Mouse (Mus musculus): ENCODE measurements around the gene Plg. TPM values are rescaled to one million over a fixed set of nuclear protein-coding genes. Genes with fewer than 3 reads are reported as not detected.

The Plg gene
- polyA plus RNA-seq, 1 experiment from 2014 or later: 1.0 TPM

DNA sequence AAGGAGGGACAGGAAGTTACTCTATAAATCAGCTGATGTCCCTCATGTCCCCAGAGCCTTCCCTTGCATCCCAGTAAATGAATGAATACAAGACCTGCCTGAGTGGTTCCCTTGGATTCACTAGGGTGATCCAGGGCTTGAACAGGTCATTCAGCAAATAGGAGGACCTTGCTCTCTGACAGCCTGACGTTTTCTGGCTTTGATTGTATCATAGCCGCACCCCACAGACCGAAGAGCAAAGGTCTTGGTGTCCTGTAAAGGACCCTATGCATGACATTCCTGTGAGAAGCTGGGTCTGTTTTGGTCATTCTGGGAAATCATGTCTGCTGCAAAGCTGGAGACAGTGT lies 34.5 kb downstream of the Plg start:
- WGBS: 30% methylated on average over 3 of the region's 3 CpGs
- no peaks in the 10 kb centered on the region for H3K27me3 ChIP-seq (ENCODE audit: insufficient read depth, low read length)
- no peak overlapping the region for H3K4me3 ChIP-seq (ENCODE audit: low read length)
- H3K9me3 ChIP-seq (ENCODE audit: low read length): no peaks in the 10 kb centered on the region
- peaks cover 25% of the 10 kb centered on the region for H3K4me1 ChIP-seq (ENCODE audit: insufficient read depth, low read length)
- no peak overlapping the region for H3K4me2 ChIP-seq (replicated peaks; ENCODE audit: low read depth, low read length)
- ATAC-seq (ENCODE audit: low FRiP score, low TSS enrichment): no peak
- no peak overlapping the region for H3K9ac ChIP-seq (replicated peaks; ENCODE audit: low read length)
- no peaks in the 10 kb centered on the region for H3K36me3 ChIP-seq (ENCODE audit: insufficient read depth, low read length)
- H3K27ac ChIP-seq (ENCODE audit: low read length): peak overlapping the region; percentile 62; the same call in 1 of the 2 replicates

GRCm38 (mm10) chr17:12415031-12415735 lies 36.8 kb downstream of the Plg start:
- H3K9me3 ChIP-seq (ENCODE audit: low read length): no peaks in the 10 kb centered on the region
- H3K4me1 ChIP-seq (ENCODE audit: insufficient read depth, low read length): peaks cover 25% of the 10 kb centered on the region
- peak overlapping the region; percentile 31 for H3K27ac ChIP-seq (ENCODE audit: low read length)
- 30% methylated on average over 15 of the region's 15 CpGs for WGBS
- H3K9ac ChIP-seq (replicated peaks; ENCODE audit: low read length): no peak overlapping the region
- ATAC-seq (ENCODE audit: low FRiP score, low TSS enrichment): peak; percentile 54; the same call in 1 of the 2 replicates
- no peaks in the 10 kb centered on the region for H3K36me3 ChIP-seq (ENCODE audit: insufficient read depth, low read length)
- H3K4me3 ChIP-seq (ENCODE audit: low read length): no peak overlapping the region
- no peak overlapping the region for H3K4me2 ChIP-seq (replicated peaks; ENCODE audit: low read depth, low read length)
- no peaks in the 10 kb centered on the region for H3K27me3 ChIP-seq (ENCODE audit: insufficient read depth, low read length)

DNA sequence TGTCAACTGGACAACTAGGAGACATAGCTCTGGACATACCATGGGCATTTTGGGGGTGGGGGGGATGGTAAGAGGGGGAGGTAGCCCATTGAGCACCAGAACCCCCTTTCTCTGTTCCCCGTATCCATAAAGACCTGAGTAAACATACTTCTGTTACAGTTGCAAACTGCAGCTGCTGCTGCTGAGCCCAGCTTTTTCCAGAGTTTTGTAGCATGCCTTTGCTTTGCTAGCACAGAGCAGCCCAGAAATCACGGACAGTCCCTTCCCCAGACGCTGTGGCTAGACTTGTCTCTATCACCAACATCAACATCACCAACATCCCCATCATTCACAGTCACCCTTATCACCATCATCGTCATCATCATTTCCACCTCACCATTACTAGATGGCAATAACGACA lies 37.3 kb downstream of the Plg start:
- WGBS: 55% methylated on average over 5 of the region's 5 CpGs
- H3K27ac ChIP-seq (ENCODE audit: low read length): peak overlapping the region; percentile 31
- peak; percentile 42; the same call in 1 of the 2 replicates for ATAC-seq (ENCODE audit: low FRiP score, low TSS enrichment)
- H3K4me1 ChIP-seq (ENCODE audit: insufficient read depth, low read length): peaks cover 25% of the 10 kb centered on the region
- no peaks in the 10 kb centered on the region for H3K36me3 ChIP-seq (ENCODE audit: insufficient read depth, low read length)
- no peak overlapping the region for H3K9ac ChIP-seq (replicated peaks; ENCODE audit: low read length)
- H3K4me2 ChIP-seq (replicated peaks; ENCODE audit: low read depth, low read length): no peak overlapping the region
- H3K4me3 ChIP-seq (ENCODE audit: low read length): no peak overlapping the region
- H3K9me3 ChIP-seq (ENCODE audit: low read length): no peaks in the 10 kb centered on the region
- H3K27me3 ChIP-seq (ENCODE audit: insufficient read depth, low read length): no peaks in the 10 kb centered on the region

DNA sequence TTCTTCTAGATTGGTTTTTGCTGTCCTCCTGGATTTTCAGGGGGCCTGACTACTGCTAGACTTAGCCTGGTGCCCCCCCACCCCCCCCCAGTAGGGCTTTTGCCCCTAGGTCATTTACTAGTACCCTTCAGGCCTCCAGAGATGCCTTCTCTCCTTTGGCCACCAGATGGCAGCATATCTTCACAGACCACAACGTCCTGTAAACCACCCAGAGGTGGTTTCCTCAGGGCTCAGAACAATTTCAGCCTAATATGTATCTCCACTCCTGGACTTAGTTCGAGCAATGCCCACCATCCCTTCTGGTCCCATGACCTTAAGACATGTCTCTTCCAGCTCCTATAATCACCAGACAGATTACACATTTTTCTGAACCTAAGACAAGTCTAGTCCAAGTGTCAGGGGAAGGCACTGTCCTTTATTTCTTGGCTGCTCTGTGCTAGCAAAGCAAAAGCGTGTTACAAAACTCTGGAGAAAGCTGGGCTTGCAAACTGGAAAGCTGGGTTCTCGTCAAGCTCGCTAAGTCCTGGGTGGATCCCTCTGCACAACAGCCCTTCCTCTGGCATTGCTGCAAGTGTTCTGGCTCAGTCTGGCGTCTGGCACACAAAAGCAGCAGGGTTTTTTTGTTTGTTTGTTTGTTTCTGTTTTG lies 38.0 kb downstream of the Plg start:
- Histone ChIP-seq H3K4me2 (replicated peaks; ENCODE audit: low read depth, low read length) (no peak overlapping the region), H3K27ac (ENCODE audit: low read length) (peak overlapping the region; percentile 31; the same call in 1 of the 2 replicates)
- 48% methylated on average over 6 of the region's 6 CpGs for WGBS

GRCm38 (mm10) chr17:12419491-12420079 lies 41.2 kb downstream of the Plg start:
- H3K27me3 ChIP-seq (ENCODE audit: insufficient read depth, low read length): no peaks in the 10 kb centered on the region
- H3K9me3 ChIP-seq (ENCODE audit: low read length): no peaks in the 10 kb centered on the region
- no peak overlapping the region for H3K4me3 ChIP-seq (ENCODE audit: low read length)
- no peak overlapping the region for H3K9ac ChIP-seq (replicated peaks; ENCODE audit: low read length)
- WGBS: 69% methylated on average over 19 of the region's 19 CpGs
- ATAC-seq (ENCODE audit: low FRiP score, low TSS enrichment): no peak
- no peak overlapping the region for H3K4me2 ChIP-seq (replicated peaks; ENCODE audit: low read depth, low read length)
- no peak overlapping the region for H3K27ac ChIP-seq (ENCODE audit: low read length)
- H3K36me3 ChIP-seq (ENCODE audit: insufficient read depth, low read length): no peaks in the 10 kb centered on the region
- peaks cover 12% of the 10 kb centered on the region for H3K4me1 ChIP-seq (ENCODE audit: insufficient read depth, low read length)

More for the DNA sequence above, 38.0 kb downstream of the Plg start:
- Histone ChIP-seq H3K27me3 (ENCODE audit: insufficient read depth, low read length) (no peaks in the 10 kb centered on the region), H3K4me3 (ENCODE audit: low read length) (no peak overlapping the region), H3K4me1 (ENCODE audit: insufficient read depth, low read length) (peaks cover 25% of the 10 kb centered on the region), H3K36me3 (ENCODE audit: insufficient read depth, low read length) (no peaks in the 10 kb centered on the region), H3K9ac (replicated peaks; ENCODE audit: low read length) (no peak overlapping the region), H3K9me3 (ENCODE audit: low read length) (no peaks in the 10 kb centered on the region)
- ATAC-seq (ENCODE audit: low FRiP score, low TSS enrichment): 0 out of 2 replicates have a peak, but pooled peaks have one; percentile 28

- no peak overlapping the region for H3K9ac ChIP-seq (replicated peaks; ENCODE audit: low read length)
- H3K9me3 ChIP-seq (ENCODE audit: low read length): no peaks in the 10 kb centered on the region
- no peaks in the 10 kb centered on the region for H3K4me1 ChIP-seq (ENCODE audit: insufficient read depth, low read length)
- H3K4me3 ChIP-seq (ENCODE audit: low read length): no peak overlapping the region
- H3K27me3 ChIP-seq (ENCODE audit: insufficient read depth, low read length): no peaks in the 10 kb centered on the region
- no peaks in the 10 kb centered on the region for H3K36me3 ChIP-seq (ENCODE audit: insufficient read depth, low read length)
- H3K4me2 ChIP-seq (replicated peaks; ENCODE audit: low read depth, low read length): no peak overlapping the region
- H3K27ac ChIP-seq (ENCODE audit: low read length): no peak overlapping the region
- 65% methylated on average over 16 of the region's 16 CpGs for WGBS
- ATAC-seq (ENCODE audit: low FRiP score, low TSS enrichment): no peak
Measured at GRCm38 (mm10) chr17:12420886-12421574, 42.6 kb downstream of the Plg start.

GRCm38 (mm10) chr17:12422143-12422542 lies 43.7 kb downstream of the Plg start:
- 80% methylated on average over 1 of the region's 1 CpGs for WGBS
- Histone ChIP-seq H3K27ac (ENCODE audit: low read length) (no peak overlapping the region), H3K27me3 (ENCODE audit: insufficient read depth, low read length) (no peaks in the 10 kb centered on the region), H3K9ac (replicated peaks; ENCODE audit: low read length) (no peak overlapping the region), H3K4me3 (ENCODE audit: low read length) (no peak overlapping the region), H3K4me2 (replicated peaks; ENCODE audit: low read depth, low read length) (no peak overlapping the region), H3K4me1 (ENCODE audit: insufficient read depth, low read length) (no peaks in the 10 kb centered on the region), H3K9me3 (ENCODE audit: low read length) (no peaks in the 10 kb centered on the region), H3K36me3 (ENCODE audit: insufficient read depth, low read length) (no peaks in the 10 kb centered on the region)
- ATAC-seq (ENCODE audit: low FRiP score, low TSS enrichment): no peak

GRCm38 (mm10) chr17:12427156-12427555 lies 48.7 kb downstream of the Plg start:
- no peaks in the 10 kb centered on the region for H3K27me3 ChIP-seq (ENCODE audit: insufficient read depth, low read length)
- WGBS: 53% methylated on average over 3 of the region's 3 CpGs
- no peaks in the 10 kb centered on the region for H3K36me3 ChIP-seq (ENCODE audit: insufficient read depth, low read length)
- H3K9me3 ChIP-seq (ENCODE audit: low read length): no peaks in the 10 kb centered on the region
- 0 out of 2 replicates have a peak, but pooled peaks cover 3% of the 10 kb centered on the region for H3K4me1 ChIP-seq (ENCODE audit: insufficient read depth, low read length)
- ATAC-seq (ENCODE audit: low FRiP score, low TSS enrichment): no peak
- no peak overlapping the region for H3K4me2 ChIP-seq (replicated peaks; ENCODE audit: low read depth, low read length)
- H3K27ac ChIP-seq (ENCODE audit: low read length): no peak overlapping the region
- H3K4me3 ChIP-seq (ENCODE audit: low read length): no peak overlapping the region
- H3K9ac ChIP-seq (replicated peaks; ENCODE audit: low read length): no peak overlapping the region

- H3K4me2 ChIP-seq (replicated peaks; ENCODE audit: low read depth, low read length): no peak overlapping the region
- no peaks in the 10 kb centered on the region for H3K27me3 ChIP-seq (ENCODE audit: insufficient read depth, low read length)
- H3K9me3 ChIP-seq (ENCODE audit: low read length): no peaks in the 10 kb centered on the region
- no peak overlapping the region for H3K27ac ChIP-seq (ENCODE audit: low read length)
- peak; percentile 59; the same call in 1 of the 2 replicates for ATAC-seq (ENCODE audit: low FRiP score, low TSS enrichment)
- H3K4me1 ChIP-seq (ENCODE audit: insufficient read depth, low read length): 0 out of 2 replicates have a peak, but pooled peaks cover 3% of the 10 kb centered on the region
- H3K9ac ChIP-seq (replicated peaks; ENCODE audit: low read length): no peak overlapping the region
- no peaks in the 10 kb centered on the region for H3K36me3 ChIP-seq (ENCODE audit: insufficient read depth, low read length)
- no peak overlapping the region for H3K4me3 ChIP-seq (ENCODE audit: low read length)
Measured at GRCm38 (mm10) chr17:12428369-12428768, 50.0 kb downstream of the Plg start.
